Mouse (Mus musculus) frontal cortex, adult 2 months (tissue): ENCODE results near the gene Timp4. TPM values are rescaled to one million over a fixed set of nuclear protein-coding genes. Genes with fewer than 3 reads are reported as not detected.

ENCODE experiments used
- DNase-seq, 2 experiments: peaks; one replicate each; pipeline ENCODE4 v3.0.0; 2022; ENCODE audit warnings: low spot score in 1 of 2; ENCODE audit errors: extremely low spot score in 1 of 2
- polyA plus RNA-seq: library from polyadenylated mRNA; depleted of rRNA; stranded (reverse); fragments of >200 nt; gene quantifications from 2 replicates; pipeline ENCODE4 v1.2.3, GENCODE M21; 2012; rRNA removed

The Timp4 gene
- 19.8 and 25.9 TPM in 2 replicates for polyA plus RNA-seq

DNA sequence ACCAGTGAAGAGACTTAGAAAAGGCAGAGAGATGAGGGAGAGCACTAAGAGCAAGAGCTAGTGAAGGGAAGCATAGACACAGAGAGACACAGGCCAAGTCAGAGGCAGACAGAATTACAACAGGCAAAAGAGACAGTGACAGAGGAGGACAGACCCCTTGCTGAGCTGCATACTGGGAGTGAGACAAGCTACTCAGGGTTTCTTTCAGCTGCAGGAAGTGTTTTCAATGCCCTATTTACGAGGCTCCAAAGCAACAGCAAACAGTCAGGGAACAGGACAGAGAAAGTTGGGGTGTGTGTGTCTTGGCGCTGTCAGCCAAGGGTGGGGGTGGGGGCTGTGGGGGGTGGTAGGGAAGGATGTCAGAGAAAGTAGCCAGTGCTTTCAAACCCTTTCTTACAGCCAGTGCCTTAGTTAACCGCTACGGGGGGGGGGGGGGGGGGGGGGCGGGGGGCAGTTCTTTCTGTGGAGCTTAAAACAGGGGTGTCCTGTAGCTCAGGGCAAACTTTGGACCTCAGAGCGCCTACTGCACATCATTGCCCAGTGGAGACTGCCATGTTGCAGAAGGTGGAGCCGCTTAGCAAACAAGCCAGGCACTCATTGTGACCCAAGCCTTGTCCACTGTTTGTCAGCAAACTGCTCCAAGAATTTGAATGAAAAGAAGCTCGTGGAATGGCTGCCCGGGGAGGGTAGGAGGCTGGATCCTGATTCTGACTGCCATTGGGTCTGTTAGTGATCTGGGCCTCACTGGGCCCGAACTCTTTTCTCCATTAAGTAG, at the start of gene Timp4:
Timp4 (minus strand) TSS at position 107 of the 775 bp plus-strand sequence.
- DNase-seq = no peak

- no peak for DNase-seq
Observed at GRCm38 (mm10) chr6:115293877-115294276, 41.9 kb upstream of the Timp4 start.

DNA sequence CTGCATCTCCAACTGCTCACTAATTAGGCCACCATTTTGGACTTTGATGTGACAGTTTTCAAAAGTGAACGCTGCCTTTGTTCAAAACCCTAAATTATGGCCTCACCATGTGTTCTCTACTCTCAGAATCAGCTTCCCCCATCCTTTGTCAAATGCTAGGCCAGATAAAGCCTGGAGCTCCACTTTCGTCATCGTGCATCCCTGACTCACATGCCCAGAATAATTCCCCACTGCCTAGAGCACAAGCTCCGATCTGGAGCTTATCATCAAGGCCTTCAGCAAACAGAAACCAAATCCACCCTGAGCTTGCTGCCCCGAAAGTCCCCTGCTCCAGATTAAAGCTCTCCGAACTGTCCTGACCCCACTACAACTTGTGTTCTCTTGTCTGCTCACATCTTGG, 40.6 kb upstream of the Timp4 start:
- peak in 1 of 2 experiments; percentile 71 for DNase-seq

- DNase-seq = peak in 1 of 2 experiments; percentile 62
Observed at GRCm38 (mm10) chr6:115291823-115292222, 39.8 kb upstream of the Timp4 start.

DNA sequence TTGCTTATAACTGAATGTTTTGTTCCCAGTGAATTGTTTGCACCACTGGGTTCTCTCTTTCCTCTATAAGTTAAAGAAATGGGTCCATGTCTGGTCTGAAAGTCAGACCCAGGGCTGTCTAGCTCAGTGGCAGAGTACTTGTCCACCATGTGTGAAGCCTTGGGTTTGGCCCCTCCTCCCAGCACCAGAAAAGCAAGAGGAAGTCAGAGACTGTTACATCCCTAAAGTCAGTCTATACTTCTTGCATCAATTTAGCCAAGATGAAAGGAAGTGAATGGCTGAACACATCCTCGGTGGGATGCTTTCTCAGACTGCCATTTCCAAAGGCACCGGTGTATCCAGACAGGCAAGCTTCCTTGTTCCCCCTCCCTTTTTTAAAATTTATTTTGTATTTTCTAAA, 39.1 kb upstream of the Timp4 start:
- DNase-seq = no peak

- no peak for DNase-seq
Observed at GRCm38 (mm10) chr6:115290561-115290960, 38.6 kb upstream of the Timp4 start.

DNA sequence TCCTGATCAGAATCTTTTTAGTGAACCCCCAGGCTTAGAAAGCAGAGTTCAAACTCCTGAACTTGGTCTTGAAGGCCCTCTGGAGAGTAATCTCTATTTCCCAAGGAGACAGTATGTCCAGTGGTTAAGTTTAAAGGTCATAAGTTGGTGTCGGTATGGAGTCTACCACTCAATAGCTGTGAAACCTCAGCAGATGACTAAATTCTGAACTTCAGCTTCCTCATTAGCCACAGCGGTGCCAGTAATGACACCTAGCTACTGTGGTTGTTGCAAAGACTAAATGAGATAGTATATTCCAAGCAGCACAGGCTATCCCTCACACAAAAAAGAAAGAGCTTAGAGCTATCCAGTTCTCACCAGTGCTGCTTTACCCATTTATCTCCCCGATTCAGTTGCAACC, 36.2 kb upstream of the Timp4 start:
- DNase-seq = no peak

DNA sequence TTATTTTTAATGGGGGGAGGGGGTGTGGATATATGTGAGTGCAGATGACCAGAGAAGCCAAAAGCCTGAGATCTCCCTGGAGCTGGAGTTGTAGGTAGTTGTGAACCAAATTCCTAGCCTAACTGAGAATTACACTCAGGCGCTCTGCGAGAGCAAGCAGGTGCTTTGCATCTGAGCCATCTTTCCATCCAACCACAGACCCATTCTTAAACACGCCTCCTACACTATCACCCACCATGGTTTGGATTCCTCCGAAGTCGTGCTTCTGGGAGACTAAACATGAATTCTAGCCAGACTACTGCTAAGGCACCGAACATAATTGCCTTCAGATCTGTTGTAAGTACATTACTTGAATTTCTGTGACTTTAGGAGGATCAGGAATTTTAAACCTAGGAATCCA, 34.4 kb upstream of the Timp4 start:
- peak; percentile 64 to 75 for DNase-seq

DNA sequence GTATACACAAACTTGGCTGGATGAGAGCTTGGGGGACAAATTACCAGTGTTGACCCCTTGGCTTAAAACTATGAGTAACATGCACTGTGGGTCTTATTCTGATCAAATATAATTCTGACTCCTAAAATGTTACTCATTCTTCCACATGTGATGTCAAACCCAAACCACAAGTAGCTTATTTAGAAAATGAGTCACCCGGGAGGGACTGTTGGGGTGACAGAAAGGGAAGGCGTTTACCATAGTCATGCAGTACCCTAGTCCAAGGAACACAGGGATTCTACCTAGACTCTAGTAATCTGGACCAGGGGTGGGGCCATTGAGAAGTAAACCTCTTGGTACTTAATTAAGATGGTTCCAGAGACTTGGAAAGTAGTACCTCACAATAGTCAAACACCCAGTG, 32.1 kb upstream of the Timp4 start:
- no peak for DNase-seq

- DNase-seq = no peak
Observed at GRCm38 (mm10) chr6:115279639-115280038, 27.6 kb upstream of the Timp4 start.

DNA sequence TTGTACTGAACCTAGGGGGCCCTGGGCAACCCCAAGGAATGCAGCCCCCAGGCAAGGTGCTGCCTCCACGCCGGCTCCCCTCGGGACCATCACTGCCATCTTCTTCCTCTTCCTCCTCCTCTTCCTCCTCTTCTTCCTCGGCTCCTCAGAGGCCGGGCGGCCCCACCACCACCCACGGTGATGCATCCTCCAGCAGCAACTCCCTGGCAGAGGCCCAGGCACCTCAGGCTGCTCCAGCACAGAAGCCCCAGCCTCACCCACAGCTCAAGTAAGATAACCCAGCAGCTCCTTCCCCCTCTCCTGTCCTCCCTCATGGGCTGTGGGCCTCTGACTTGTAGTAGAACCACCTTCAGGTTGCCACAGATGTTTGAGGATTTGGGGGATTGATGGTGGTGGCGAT, 26.1 kb upstream of the Timp4 start:
- peak in 1 of 2 experiments; percentile 60 for DNase-seq

GRCm38 (mm10) chr6:115275116-115275815, 23.3 kb upstream of the Timp4 start:
- no peak for DNase-seq

GRCm38 (mm10) chr6:115274705-115275104, 22.7 kb upstream of the Timp4 start:
- DNase-seq = no peak

DNA sequence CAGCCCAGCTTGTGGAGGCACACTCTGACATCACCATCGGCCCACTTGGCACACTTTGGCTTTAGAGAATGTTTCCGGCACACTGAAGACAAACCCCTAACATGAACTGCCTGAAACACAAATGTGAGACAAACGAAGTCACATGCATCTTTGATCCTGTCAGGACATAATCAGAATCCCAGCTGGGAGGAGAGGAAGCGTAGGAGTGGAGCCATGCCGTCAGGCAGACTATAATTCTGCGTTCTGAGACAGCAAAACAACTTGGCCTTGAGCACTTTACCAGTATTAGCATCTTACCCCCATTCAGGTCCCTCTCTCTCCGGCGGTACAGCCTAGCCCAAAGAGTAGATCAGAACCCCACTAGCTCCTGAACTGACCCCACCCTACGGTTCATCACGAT, 21.3 kb upstream of the Timp4 start:
- DNase-seq = no peak

GRCm38 (mm10) chr6:115271866-115272271, 19.9 kb upstream of the Timp4 start:
- no peak for DNase-seq

DNA sequence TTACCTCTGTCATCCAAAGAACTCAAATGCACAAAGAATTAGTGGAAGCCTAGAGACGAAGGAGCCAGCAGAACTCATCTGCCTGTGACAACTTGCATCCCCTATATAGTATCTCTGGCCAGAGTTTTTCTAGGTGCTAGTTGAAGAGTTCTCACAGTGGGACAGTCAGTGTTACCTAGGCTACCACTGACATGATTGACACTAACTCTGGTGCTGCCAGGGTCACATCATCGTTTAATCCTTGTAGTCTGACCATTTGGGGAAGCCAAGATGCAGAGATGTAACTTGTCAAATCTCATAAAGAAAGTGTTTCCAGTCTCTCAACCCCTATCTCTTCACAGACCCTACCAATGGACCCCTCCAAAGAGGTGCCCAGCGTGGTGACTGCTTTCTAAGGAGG, 19.3 kb upstream of the Timp4 start:
- no peak for DNase-seq

DNA sequence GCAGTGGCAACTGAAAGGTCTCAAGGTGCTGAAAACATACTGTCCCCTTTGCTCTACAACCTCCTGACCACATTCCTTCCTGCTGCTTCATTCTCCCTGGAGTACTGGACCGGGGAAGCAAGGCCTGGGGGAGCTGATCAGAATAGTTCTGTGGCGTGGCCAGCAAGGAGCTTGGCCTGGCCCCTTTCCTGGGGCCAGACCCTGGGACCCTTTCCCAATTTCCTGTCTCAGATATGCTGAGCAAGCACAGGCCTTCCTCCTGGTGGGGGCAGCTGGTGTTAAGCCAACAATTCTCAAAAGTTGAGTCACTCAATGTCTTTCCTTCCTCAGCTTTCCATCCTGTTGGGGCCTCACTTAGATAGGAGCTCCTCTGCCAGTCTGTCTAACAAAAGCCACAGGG, 18.1 kb upstream of the Timp4 start:
- no peak for DNase-seq

DNA sequence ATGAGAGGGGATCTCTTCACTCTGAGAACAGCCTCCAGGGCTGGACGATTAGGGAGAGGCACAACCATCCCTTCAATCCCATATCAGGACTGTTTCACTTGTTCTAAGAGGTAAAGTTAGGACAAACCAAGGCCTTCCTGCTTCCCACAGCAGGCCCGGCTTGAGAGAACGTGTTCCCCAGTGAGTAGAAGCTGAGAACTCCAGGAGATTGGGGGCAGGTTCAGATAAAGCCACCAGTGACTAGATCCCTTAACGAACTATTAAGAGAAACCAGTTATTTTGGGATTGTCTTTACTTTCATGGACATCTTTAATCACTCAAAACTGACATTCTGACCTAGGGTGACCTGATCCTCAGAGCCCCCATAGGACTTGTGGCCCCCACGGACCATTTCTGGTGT, 17.6 kb upstream of the Timp4 start:
- no peak for DNase-seq

GRCm38 (mm10) chr6:115268551-115269385, 16.8 kb upstream of the Timp4 start:
- no peak for DNase-seq

DNA sequence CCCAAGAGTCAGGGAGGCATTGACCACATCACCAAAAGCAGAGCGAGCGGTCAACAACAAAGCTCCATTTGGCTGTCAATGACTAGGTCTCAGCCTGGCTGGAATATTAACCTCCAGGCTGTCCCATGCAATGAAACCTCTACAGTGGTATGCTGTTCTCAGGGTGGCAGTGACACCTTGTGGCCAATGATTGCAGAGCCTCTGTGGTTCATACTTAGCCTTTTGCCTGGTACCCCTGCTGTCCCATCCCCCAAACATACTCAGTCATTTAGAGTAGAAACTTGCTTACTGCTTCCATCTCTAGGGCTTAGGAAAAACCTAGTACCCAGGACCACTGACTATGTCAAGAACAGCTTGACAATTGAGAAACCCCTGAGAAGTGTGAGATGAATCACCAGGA, 15.9 kb upstream of the Timp4 start:
- peak; percentile 49 to 85 for DNase-seq

GRCm38 (mm10) chr6:115266791-115267190, 14.8 kb upstream of the Timp4 start:
- no peak for DNase-seq
